In genomic region chr11:61448041-61448440, GRCm38 (mm10) we compare ENCODE assay signal across 13 mouse cellular contexts. TPM values are rescaled to one million over a fixed set of nuclear protein-coding genes. Genes with fewer than 3 reads are reported as not detected.
DNase-seq lines count a peak whose midpoint lies in the region; ATAC-seq lines count a peak whose summit lies in the region.
"Had no signal": no experiment of that assay in that cellular context is flagged by ENCODE, and none has a peak within 500 bp of the region (broad histone marks: within the 10 kb centered on the region; RNA-seq: fewer than 3 reads in every experiment).

No protein-coding gene starts in this region.

- H3K36me3 ChIP-seq in forebrain, embryonic 14.5 days (ENCODE audit: control insufficient read depth, insufficient read depth, low read length), result no peaks in the 10 kb centered on the region
- H3K36me3 ChIP-seq in forebrain, embryonic 11.5 days (ENCODE audit: control insufficient read depth, insufficient read depth, low read length), result no peaks in the 10 kb centered on the region
- no peaks in the 10 kb centered on the region for H3K36me3 ChIP-seq in intestine, embryonic 15.5 days
- H3K36me3 ChIP-seq: heart, embryonic 12.5 days; hindbrain, embryonic 15.5 days had no signal

- WGBS in forebrain, embryonic 14.5 days, result 27% methylated on average over 5 of the region's 5 CpGs
- 66% methylated on average over 5 of the region's 5 CpGs for WGBS in forebrain, embryonic 11.5 days
- 65% methylated on average over 5 of the region's 5 CpGs for WGBS in intestine, embryonic 15.5 days

- no peak for ATAC-seq in forebrain, embryonic 14.5 days
- ATAC-seq in forebrain, embryonic 11.5 days (replicated peaks; ENCODE audit: low FRiP score), result no peak
- no peak for ATAC-seq in intestine, embryonic 15.5 days

- H3K4me3 ChIP-seq in forebrain, embryonic 14.5 days (ENCODE audit: low read depth, low read length), result no peak overlapping the region
- H3K4me3 ChIP-seq in forebrain, embryonic 11.5 days (ENCODE audit: low read depth, low read length), result no peak overlapping the region
- H3K4me3 ChIP-seq in intestine, embryonic 15.5 days (replicated peaks), result no peak overlapping the region
- H3K4me3 ChIP-seq: heart, embryonic 12.5 days; hindbrain, embryonic 15.5 days had no signal

- no peaks in the 10 kb centered on the region for H3K27me3 ChIP-seq in forebrain, embryonic 14.5 days (replicated peaks; ENCODE audit: control insufficient read depth, insufficient read depth, low read length)
- no peaks in the 10 kb centered on the region for H3K27me3 ChIP-seq in forebrain, embryonic 11.5 days (ENCODE audit: control insufficient read depth, insufficient read depth, low read length)
- H3K27me3 ChIP-seq in intestine, embryonic 15.5 days (replicated peaks), result no peaks in the 10 kb centered on the region
- H3K27me3 ChIP-seq: hindbrain, embryonic 15.5 days had no signal

- H3K27ac ChIP-seq in forebrain, embryonic 14.5 days (ENCODE audit: low read depth, low read length), result peak overlapping the region; percentile 64; the same call in 1 of the 2 replicates
- no peak overlapping the region for H3K27ac ChIP-seq in forebrain, embryonic 11.5 days (ENCODE audit: low read depth, low read length)
- no peak overlapping the region for H3K27ac ChIP-seq in intestine, embryonic 15.5 days
- H3K27ac ChIP-seq: hindbrain, embryonic 15.5 days had no signal

- no peak overlapping the region for H3K9ac ChIP-seq in forebrain, embryonic 14.5 days (ENCODE audit: low read length)
- no peak overlapping the region for H3K9ac ChIP-seq in forebrain, embryonic 11.5 days (ENCODE audit: low read length)
- no peak overlapping the region for H3K9ac ChIP-seq in intestine, embryonic 15.5 days
- H3K9ac ChIP-seq: hindbrain, embryonic 15.5 days had no signal

- DNase-seq in forebrain, embryonic 14.5 days (ENCODE audit: low spot score), result peak; percentile 39
- DNase-seq in forebrain, embryonic 11.5 days (ENCODE audit: low spot score), result no peak
- peak; percentile 36 to 37 for DNase-seq in layer of hippocampus, postnatal 10 days (ENCODE audit: low spot score in 2 of 2)
- no peak for DNase-seq in layer of hippocampus, adult 9-10 months (ENCODE audit: low spot score)
- DNase-seq in ZHBTc4 (ENCODE audit: low read depth, low spot score), result peak; percentile 17
- DNase-seq in cerebellum, adult 9-11 months, result peak; percentile 81
- DNase-seq in left cerebral cortex, adult 11 months (ENCODE audit: low spot score), result no peak
- DNase-seq: thymus, postnatal 36 days had no signal

- H3K4me2 ChIP-seq in forebrain, embryonic 14.5 days (ENCODE audit: low read length), result no peak overlapping the region
- H3K4me2 ChIP-seq in forebrain, embryonic 11.5 days (ENCODE audit: low read depth, low read length, severe bottlenecking), result no peak overlapping the region
- H3K4me2 ChIP-seq in intestine, embryonic 15.5 days (replicated peaks), result no peak overlapping the region
- H3K4me2 ChIP-seq: heart, embryonic 12.5 days; hindbrain, embryonic 15.5 days had no signal

- H3K9me3 ChIP-seq in forebrain, embryonic 14.5 days (replicated peaks; ENCODE audit: control insufficient read depth, low read length), result no peaks in the 10 kb centered on the region
- no peaks in the 10 kb centered on the region for H3K9me3 ChIP-seq in forebrain, embryonic 11.5 days (ENCODE audit: control insufficient read depth, low read length)
- no peaks in the 10 kb centered on the region for H3K9me3 ChIP-seq in intestine, embryonic 15.5 days
- H3K9me3 ChIP-seq: heart, embryonic 12.5 days; hindbrain, embryonic 15.5 days had no signal

- H3K4me1 ChIP-seq in forebrain, embryonic 14.5 days (ENCODE audit: control insufficient read depth, insufficient read depth, low read length), result peaks cover 20% of the 10 kb centered on the region
- 0 out of 2 replicates have a peak, but pooled peaks cover 3% of the 10 kb centered on the region for H3K4me1 ChIP-seq in forebrain, embryonic 11.5 days (replicated peaks; ENCODE audit: control insufficient read depth, insufficient read depth, low read length)
- 0 out of 2 replicates have a peak, but pooled peaks cover 2% of the 10 kb centered on the region for H3K4me1 ChIP-seq in intestine, embryonic 15.5 days (replicated peaks)

RNA-seq across cellular contexts. Expression of gene Rnf112, which starts 5.9 kb away (rescaled TPM):
- polyA plus RNA-seq in forebrain, embryonic 14.5 days (2014; fragmentation: Nextera tagmentation; extraction: Ambion mirVana), result 6.9 and 10.3 TPM in 2 replicates
- polyA plus RNA-seq in forebrain, embryonic 11.5 days (2014; fragmentation: Nextera tagmentation; extraction: Ambion mirVana), result 1.3 TPM in 2 replicates
- 100 to 1,000 TPM; 201 to 230 TPM for total RNA-seq in layer of hippocampus, postnatal 10 days (2021)
- polyA plus RNA-seq in intestine, embryonic 15.5 days (2015; fragmentation: Nextera tagmentation; extraction: Ambion mirVana), result 1.6 and 1.7 TPM in 2 replicates
- total RNA-seq: MEL had no signal
- polyA plus RNA-seq: C2C12 had no signal

RNA-seq across cellular contexts. Expression of gene Mfap4, which starts 37.2 kb away (rescaled TPM):
- 51.6 and 65.7 TPM in 2 replicates for polyA plus RNA-seq in forebrain, embryonic 14.5 days (2014; fragmentation: Nextera tagmentation; extraction: Ambion mirVana)
- polyA plus RNA-seq in forebrain, embryonic 11.5 days (2014; fragmentation: Nextera tagmentation; extraction: Ambion mirVana), result 66.1 and 71.9 TPM in 2 replicates
- 10 to 100 TPM; 10.6 to 11.2 TPM for total RNA-seq in layer of hippocampus, postnatal 10 days (2021)
- polyA plus RNA-seq in intestine, embryonic 15.5 days (2015; fragmentation: Nextera tagmentation; extraction: Ambion mirVana), result 210 and 213 TPM in 2 replicates
- total RNA-seq: MEL had no signal
- polyA plus RNA-seq: C2C12 had no signal

RNA-seq across cellular contexts. Expression of gene Mapk7, which starts 46.2 kb away (rescaled TPM):
- polyA plus RNA-seq in forebrain, embryonic 14.5 days (2014; fragmentation: Nextera tagmentation; extraction: Ambion mirVana), result 59.0 and 75.8 TPM in 2 replicates
- polyA plus RNA-seq in forebrain, embryonic 11.5 days (2014; fragmentation: Nextera tagmentation; extraction: Ambion mirVana), result 80.1 and 81.6 TPM in 2 replicates
- total RNA-seq in layer of hippocampus, postnatal 10 days (2021), result 10 to 100 TPM; 46.0 to 51.1 TPM
- polyA plus RNA-seq in intestine, embryonic 15.5 days (2015; fragmentation: Nextera tagmentation; extraction: Ambion mirVana), result 36.3 and 38.8 TPM in 2 replicates

RNA-seq across cellular contexts. Expression of gene B9d1, which starts 56.9 kb away (rescaled TPM):
- 38.9 and 55.5 TPM in 2 replicates for polyA plus RNA-seq in forebrain, embryonic 14.5 days (2014; fragmentation: Nextera tagmentation; extraction: Ambion mirVana)
- 41.7 and 46.0 TPM in 2 replicates for polyA plus RNA-seq in forebrain, embryonic 11.5 days (2014; fragmentation: Nextera tagmentation; extraction: Ambion mirVana)
- total RNA-seq in layer of hippocampus, postnatal 10 days (2021), result 10 to 100 TPM; 30.8 to 34.2 TPM
- 20.9 and 24.3 TPM in 2 replicates for polyA plus RNA-seq in intestine, embryonic 15.5 days (2015; fragmentation: Nextera tagmentation; extraction: Ambion mirVana)

Comparison
In these comparisons a context has a peak if more than half of its experiments do, and no peak if none do; other contexts are left out.
1. DNase-seq: peak in forebrain, embryonic 14.5 days (single experiment), layer of hippocampus, postnatal 10 days (2 of 2), ZHBTc4 (single experiment) and cerebellum, adult 9-11 months (single experiment); none in forebrain, embryonic 11.5 days (single experiment), layer of hippocampus, adult 9-10 months (single experiment) and left cerebral cortex, adult 11 months (single experiment).